Mouse (Mus musculus) bone marrow macrophage, adult 2 months (primary cell): ENCODE measurements at regions not wholly inside any gene's neighbourhood (a gene's known extent, or its start where the extent isn't known, plus 50 kb on each side); places are given as distances from the start of the nearest gene placed in this dataset.

ENCODE experiments used
- CTCF ChIP-seq: IDR thresholded peaks from 2 replicates; pipeline ENCODE4 v1.5.1; 2012; ENCODE audit warnings: low read depth, mild to moderate bottlenecking, low read length, moderate library complexity
- POLR2A ChIP-seq: IDR thresholded peaks from 2 replicates; pipeline ENCODE4 v1.6.1; 2012; ENCODE audit warnings: mild to moderate bottlenecking, low read depth, low read length, borderline replicate concordance

GRCm38 (mm10) chr8:41573027-41573885 lies 156.4 kb upstream of the Frg1 start:
- TF ChIP-seq POLR2A, result no peak
- TF ChIP-seq CTCF, result peak; percentile 84
